8 mouse cellular contexts compared by ENCODE assay signal in genomic region chr2:165486881-165487535, GRCm38 (mm10). TPM values are rescaled to one million over a fixed set of nuclear protein-coding genes. Genes with fewer than 3 reads are reported as not detected.
DNase-seq lines count a peak whose midpoint lies in the region; ATAC-seq and TF ChIP-seq lines count a peak whose summit lies in the region.

No protein-coding gene starts in this region.

- TF ChIP-seq CTCF in Patski (IDR thresholded peaks at IDR 0.05): peak; percentile 91
- TF ChIP-seq CTCF in kidney, postnatal 0 days (IDR thresholded peaks at IDR 0.05; ENCODE audit: low read depth): peak; percentile 92
- peak; percentile 94 for TF ChIP-seq CTCF in lung, adult 2 months (IDR thresholded peaks at IDR 0.05; ENCODE audit: insufficient read depth, low read length)
- peak; percentile 90 for TF ChIP-seq CTCF in olfactory bulb, adult 2 months (IDR thresholded peaks at IDR 0.05; ENCODE audit: insufficient read depth, low read depth, low read length)

- no peak overlapping the region for H3K27ac ChIP-seq in heart, embryonic 15.5 days
- H3K27ac ChIP-seq in kidney, postnatal 0 days: no peak overlapping the region
- no peak overlapping the region for H3K27ac ChIP-seq in olfactory bulb, adult 2 months (ENCODE audit: insufficient read depth, low read depth, low read length)

- H3K36me3 ChIP-seq in heart, embryonic 15.5 days: peaks cover 15% of the 10 kb centered on the region
- peaks cover 17% of the 10 kb centered on the region; the same call in 1 of the 2 replicates for H3K36me3 ChIP-seq in kidney, postnatal 0 days (ENCODE audit: insufficient read depth, low read length)

- CTCF ChIA-PET in Patski (lab: Charles Lee): interaction anchor here (0.8 to 4.0 kb wide), 14 partner anchors 10 to 122 kb away, joined by 3 to 26 read pairs (median 4); partner anchors contain the start of gene Zfp334

- no peaks in the 10 kb centered on the region for H3K9me3 ChIP-seq in heart, embryonic 15.5 days (replicated peaks)
- H3K9me3 ChIP-seq in kidney, postnatal 0 days (replicated peaks; ENCODE audit: low read length): no peaks in the 10 kb centered on the region

- no peak overlapping the region for H3K9ac ChIP-seq in heart, embryonic 15.5 days
- peak overlapping the region; percentile 23; the same call in 1 of the 2 replicates for H3K9ac ChIP-seq in kidney, postnatal 0 days (ENCODE audit: low read depth, low read length)

- POLR2A ChIA-PET in Patski (lab: Charles Lee): interaction anchor here (1.0 to 1.6 kb wide), 2 partner anchors 20 to 95 kb away, joined by 3 to 7 read pairs; no protein-coding TSS in a partner anchor

- H3K4me1 ChIP-seq in heart, embryonic 15.5 days (replicated peaks): peaks cover 14% of the 10 kb centered on the region
- H3K4me1 ChIP-seq in kidney, postnatal 0 days (replicated peaks; ENCODE audit: insufficient read depth, low read length): no peaks in the 10 kb centered on the region; the same call in 1 of the 2 replicates
- H3K4me1 ChIP-seq in lung, adult 2 months (ENCODE audit: control insufficient read depth, insufficient read depth, low read length): peaks cover 2% of the 10 kb centered on the region; the same call in 1 of the 2 replicates
- H3K4me1 ChIP-seq in olfactory bulb, adult 2 months (ENCODE audit: control insufficient read depth, insufficient read depth, low read length): peaks cover 22% of the 10 kb centered on the region

- peak; percentile 68 for DNase-seq in CD4-positive helper T cell, adult 2 months (ENCODE audit: low read depth, low spot score)
- no peak for DNase-seq in Patski (ENCODE audit: low read depth, low spot score)
- peak; percentile 87 for DNase-seq in embryo, embryonic 10 days (ENCODE audit: low spot score)
- peak; percentile 77 for DNase-seq in kidney, postnatal 0 days (ENCODE audit: low spot score)
- peak; percentile 41 for DNase-seq in lung, adult 2 months
- DNase-seq in c-Kit-positive CD71-positive TER-119-positive erythroid progenitor cells, embryonic 14.5 days (ENCODE audit: low spot score): no peak

- ATAC-seq in Patski: no peak
- ATAC-seq in heart, embryonic 15.5 days (replicated peaks; ENCODE audit: insufficient number of reproducible peaks, insufficient read depth, low FRiP score, low read depth): 0 out of 2 replicates have a peak, but pooled peaks have one; percentile 26
- ATAC-seq in kidney, postnatal 0 days (replicated peaks; ENCODE audit: low FRiP score, low read depth): no peak

- no peak for TF ChIP-seq POLR2A in lung, adult 2 months (IDR thresholded peaks at IDR 0.05; ENCODE audit: borderline replicate concordance, extremely low read depth, low read depth, low read length)
- TF ChIP-seq POLR2A in olfactory bulb, adult 2 months (IDR thresholded peaks at IDR 0.05; ENCODE audit: insufficient read depth, low read depth, low read length): no peak

- in situ Hi-C loops in Patski (cut with MboI; ENCODE audit: low pct_unique_long_range_greater_than_20kb): loop anchor here (5.0 kb wide), 1 partner anchor 95 kb away; no protein-coding TSS in a partner anchor

- no peak overlapping the region for H3K4me3 ChIP-seq in heart, embryonic 15.5 days
- H3K4me3 ChIP-seq in kidney, postnatal 0 days (replicated peaks; ENCODE audit: low read depth, low read length): no peak overlapping the region
- no peak overlapping the region for H3K4me3 ChIP-seq in lung, adult 2 months (replicated peaks; ENCODE audit: extremely low read depth, low read depth, low read length)
- no peak overlapping the region for H3K4me3 ChIP-seq in olfactory bulb, adult 2 months (ENCODE audit: insufficient read depth, low read depth, low read length)

- no peaks in the 10 kb centered on the region for H3K27me3 ChIP-seq in Patski
- no peaks in the 10 kb centered on the region; the same call in none of the 2 replicates for H3K27me3 ChIP-seq in heart, embryonic 15.5 days
- H3K27me3 ChIP-seq in kidney, postnatal 0 days (ENCODE audit: insufficient read depth, low read length): no peaks in the 10 kb centered on the region

- no peak overlapping the region for H3K4me2 ChIP-seq in heart, embryonic 15.5 days
- H3K4me2 ChIP-seq in kidney, postnatal 0 days (ENCODE audit: low read length): no peak overlapping the region

- WGBS in heart, embryonic 15.5 days: 16% methylated on average over 8 of the region's 8 CpGs
- 23% methylated on average over 8 of the region's 8 CpGs for WGBS in kidney, postnatal 0 days
- 8% methylated on average over 8 of the region's 8 CpGs for WGBS in lung, adult 2 months
- WGBS in olfactory bulb, adult 2 months: 16% methylated on average over 8 of the region's 8 CpGs

RNA-seq across cellular contexts. Expression of gene Trp53rka, which starts 6.1 kb away (rescaled TPM):
- polyA plus RNA-seq in Patski (2021): 17.1 TPM
- 19.4 and 25.3 TPM in 2 replicates for polyA plus RNA-seq in heart, embryonic 15.5 days (2015; fragmentation: Nextera tagmentation; extraction: Ambion mirVana)
- polyA plus RNA-seq in kidney, postnatal 0 days (2015; fragmentation: Nextera tagmentation; extraction: Ambion mirVana): 27.2 and 27.5 TPM in 2 replicates
- polyA plus RNA-seq in lung, adult 2 months (2012; rRNA removed): 21.5 and 22.2 TPM in 2 replicates
- not detected in 2 replicates for polyA plus RNA-seq in olfactory bulb, adult 2 months (2012; ENCODE audit: insufficient read depth, insufficient read length, low replicate concordance, missing spikeins)

RNA-seq across cellular contexts. Expression of gene Slc13a3, which starts 14.0 kb away (rescaled TPM):
- 0.05 TPM for polyA plus RNA-seq in Patski (2021)
- 0.24 and 0.27 TPM in 2 replicates for polyA plus RNA-seq in heart, embryonic 15.5 days (2015; fragmentation: Nextera tagmentation; extraction: Ambion mirVana)
- polyA plus RNA-seq in kidney, postnatal 0 days (2015; fragmentation: Nextera tagmentation; extraction: Ambion mirVana): 8.3 and 9.7 TPM in 2 replicates
- 3.1 and 3.4 TPM in 2 replicates for polyA plus RNA-seq in lung, adult 2 months (2012; rRNA removed)
- not detected in 2 replicates for polyA plus RNA-seq in olfactory bulb, adult 2 months (2012; ENCODE audit: insufficient read depth, insufficient read length, low replicate concordance, missing spikeins)

RNA-seq across cellular contexts. Expression of gene Slc2a10, which starts 16.6 kb away (rescaled TPM):
- polyA plus RNA-seq in Patski (2021): not detected
- 5.0 and 7.5 TPM in 2 replicates for polyA plus RNA-seq in heart, embryonic 15.5 days (2015; fragmentation: Nextera tagmentation; extraction: Ambion mirVana)
- polyA plus RNA-seq in kidney, postnatal 0 days (2015; fragmentation: Nextera tagmentation; extraction: Ambion mirVana): 3.2 and 4.3 TPM in 2 replicates
- polyA plus RNA-seq in lung, adult 2 months (2012; rRNA removed): 8.9 and 10.1 TPM in 2 replicates
- polyA plus RNA-seq in olfactory bulb, adult 2 months (2012; ENCODE audit: insufficient read depth, insufficient read length, low replicate concordance, missing spikeins): not detected in 2 replicates

Comparison
In these comparisons a context has a peak if more than half of its experiments do, and no peak if none do; other contexts are left out.
1. DNase-seq: peak in CD4-positive helper T cell, adult 2 months (single experiment), embryo, embryonic 10 days (single experiment), kidney, postnatal 0 days (single experiment) and lung, adult 2 months (single experiment); none in Patski (single experiment) and c-Kit-positive CD71-positive TER-119-positive erythroid progenitor cells, embryonic 14.5 days (single experiment).
2. RNA of gene Trp53rka, which starts 6.1 kb away (polyA plus RNA-seq): 27.2 to 27.5 TPM in kidney, postnatal 0 days, 21.5 to 22.2 TPM in lung, adult 2 months, 19.4 to 25.3 TPM in heart, embryonic 15.5 days and 17.1 TPM in Patski (single experiment); not detected in olfactory bulb, adult 2 months; every median in the first group is over 10 times any median in the second.
3. Peak in every context shown above with its lines, with median percentiles within 50 percentile points of each other: CTCF ChIP-seq.